Mouse (Mus musculus): ENCODE results near the gene Ltc4s. TPM values are rescaled to one million over a fixed set of nuclear protein-coding genes. Genes with fewer than 3 reads are reported as not detected.

The Ltc4s gene
- polyA plus RNA-seq, 1 experiment from 2014 or later = 0.92 TPM

DNA sequence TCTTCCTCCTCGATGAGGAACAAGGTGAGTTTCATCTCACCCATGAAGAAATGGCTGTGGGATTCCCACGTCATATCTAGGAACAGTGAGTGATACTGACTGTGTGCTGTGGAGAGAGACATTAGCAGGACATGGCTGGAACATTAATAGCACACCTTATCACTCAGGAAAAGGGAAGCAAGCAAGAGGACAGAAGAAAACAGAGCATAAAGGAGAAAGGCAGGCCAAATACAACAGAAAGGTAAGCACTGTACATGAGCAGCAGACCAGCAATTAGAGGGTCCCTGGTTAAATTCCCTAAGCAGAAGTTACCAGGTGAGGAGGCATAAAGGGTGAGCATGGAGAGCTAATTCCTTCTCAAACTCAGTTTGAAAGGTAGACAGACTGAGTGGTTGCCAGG lies 36.7 kb upstream of the Ltc4s start:
- no peak for ATAC-seq (ENCODE audit: low FRiP score)
- WGBS = 96% methylated on average over 2 of the region's 2 CpGs
- no peak for DNase-seq (ENCODE audit: low spot score, missing footprints)
- Histone ChIP-seq H3K4me3 (ENCODE audit: low read depth, low read length) (no peak overlapping the region), H3K9ac (ENCODE audit: low read length) (no peak overlapping the region), H3K4me2 (no peak overlapping the region), H3K9me3 (ENCODE audit: control insufficient read depth, low read length) (no peaks in the 10 kb centered on the region), H3K36me3 (ENCODE audit: control insufficient read depth, insufficient read depth, low read length) (no peaks in the 10 kb centered on the region), H3K27me3 (ENCODE audit: control insufficient read depth, insufficient read depth, low read length) (no peaks in the 10 kb centered on the region), H3K27ac (ENCODE audit: low read depth, low read length) (no peak overlapping the region), H3K4me1 (ENCODE audit: control insufficient read depth, insufficient read depth, low read length) (no peaks in the 10 kb centered on the region)

DNA sequence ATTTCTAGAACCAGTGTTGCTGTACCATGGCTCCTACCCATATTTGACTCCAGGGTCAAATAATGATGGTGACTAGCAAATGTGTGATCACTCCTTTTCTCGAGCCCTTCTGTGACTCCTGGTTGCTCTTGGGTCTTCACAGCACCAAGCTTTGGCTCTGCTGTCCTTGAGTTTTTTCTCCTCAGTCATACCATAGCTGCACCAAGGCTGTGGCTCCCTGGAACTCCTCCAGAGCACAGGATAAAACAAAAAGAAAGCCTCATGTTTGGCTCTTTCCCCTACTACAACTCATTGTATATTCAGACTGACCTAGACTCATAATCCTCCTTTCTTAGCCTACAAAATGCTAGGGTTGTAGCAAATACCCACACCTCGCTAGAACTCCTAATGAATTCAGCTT lies 34.4 kb upstream of the Ltc4s start:
- WGBS = 93% methylated on average over 2 of the region's 2 CpGs
- no peak overlapping the region for H3K4me3 ChIP-seq (ENCODE audit: low read depth, low read length)
- DNase-seq (ENCODE audit: low spot score, missing footprints) (no peak), ATAC-seq (ENCODE audit: low FRiP score) (no peak)
- H3K4me2 ChIP-seq = no peak overlapping the region
- H3K4me1 ChIP-seq (ENCODE audit: control insufficient read depth, insufficient read depth, low read length) = no peaks in the 10 kb centered on the region
- H3K36me3 ChIP-seq (ENCODE audit: control insufficient read depth, insufficient read depth, low read length) = no peaks in the 10 kb centered on the region
- no peaks in the 10 kb centered on the region for H3K27me3 ChIP-seq (ENCODE audit: control insufficient read depth, insufficient read depth, low read length)
- no peak overlapping the region for H3K27ac ChIP-seq (ENCODE audit: low read depth, low read length)
- no peaks in the 10 kb centered on the region for H3K9me3 ChIP-seq (ENCODE audit: control insufficient read depth, low read length)
- no peak overlapping the region for H3K9ac ChIP-seq (ENCODE audit: low read length)

DNA sequence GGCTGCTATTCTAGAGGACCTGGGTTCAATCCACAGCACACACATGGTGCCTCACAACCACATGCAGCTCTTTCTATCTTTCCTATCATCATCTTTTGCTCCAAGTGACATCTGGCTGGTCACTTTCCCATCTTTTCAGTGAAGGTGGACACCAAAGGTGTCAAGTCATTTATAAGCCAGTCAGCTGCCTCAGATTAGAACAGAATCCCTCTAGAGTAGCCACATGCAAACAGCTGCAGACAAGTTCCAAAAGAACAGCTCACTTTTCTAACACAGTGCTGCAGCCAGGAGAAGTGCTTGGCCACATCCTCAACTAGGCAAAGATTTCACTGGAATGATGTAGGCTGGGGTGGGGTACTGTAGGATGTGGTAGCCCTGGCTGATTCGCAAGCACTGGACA lies 31.5 kb upstream of the Ltc4s start:
- no peak overlapping the region for H3K27ac ChIP-seq (ENCODE audit: low read depth, low read length)
- H3K4me1 ChIP-seq (ENCODE audit: control insufficient read depth, insufficient read depth, low read length) = no peaks in the 10 kb centered on the region
- H3K36me3 ChIP-seq (ENCODE audit: control insufficient read depth, insufficient read depth, low read length) = peaks cover 13% of the 10 kb centered on the region; the same call in 1 of the 2 replicates
- H3K9ac ChIP-seq (ENCODE audit: low read length) = no peak overlapping the region
- WGBS = 96% methylated on average over 1 of the region's 1 CpGs
- no peaks in the 10 kb centered on the region for H3K9me3 ChIP-seq (ENCODE audit: control insufficient read depth, low read length)
- ATAC-seq (ENCODE audit: low FRiP score) = no peak
- no peaks in the 10 kb centered on the region for H3K27me3 ChIP-seq (ENCODE audit: control insufficient read depth, insufficient read depth, low read length)
- H3K4me2 ChIP-seq = no peak overlapping the region
- DNase-seq (ENCODE audit: low spot score, missing footprints) = no peak
- H3K4me3 ChIP-seq (ENCODE audit: low read depth, low read length) = no peak overlapping the region

DNA sequence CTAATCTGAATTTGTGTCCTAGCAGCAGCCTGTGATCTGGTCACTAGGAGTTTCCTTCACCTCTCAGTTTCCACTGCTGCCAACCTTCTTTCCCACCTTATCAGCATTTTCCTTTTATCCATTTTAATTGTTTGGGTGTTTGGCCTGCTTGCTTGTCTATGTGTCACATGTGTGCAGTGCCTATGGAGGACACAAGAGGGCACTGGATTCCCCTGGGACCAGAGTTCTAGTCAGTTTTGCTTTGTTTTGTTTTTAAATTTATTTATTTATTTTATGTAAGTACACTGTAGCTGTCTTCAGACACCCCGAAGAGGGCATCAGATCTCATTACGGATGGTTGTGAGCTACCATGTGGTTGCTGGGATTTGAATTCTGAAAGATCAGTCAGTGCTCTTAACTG lies 30.7 kb upstream of the Ltc4s start:
- Histone ChIP-seq H3K36me3 (ENCODE audit: control insufficient read depth, insufficient read depth, low read length) (peaks cover 19% of the 10 kb centered on the region; the same call in 1 of the 2 replicates), H3K27ac (ENCODE audit: low read depth, low read length) (no peak overlapping the region), H3K4me1 (ENCODE audit: control insufficient read depth, insufficient read depth, low read length) (no peaks in the 10 kb centered on the region), H3K9ac (ENCODE audit: low read length) (no peak overlapping the region), H3K4me3 (ENCODE audit: low read depth, low read length) (no peak overlapping the region), H3K27me3 (ENCODE audit: control insufficient read depth, insufficient read depth, low read length) (no peaks in the 10 kb centered on the region), H3K4me2 (no peak overlapping the region), H3K9me3 (ENCODE audit: control insufficient read depth, low read length) (no peaks in the 10 kb centered on the region)
- ATAC-seq (ENCODE audit: low FRiP score) (no peak), DNase-seq (ENCODE audit: low spot score, missing footprints) (no peak)
- WGBS = 87% methylated on average over 2 of the region's 2 CpGs

DNA sequence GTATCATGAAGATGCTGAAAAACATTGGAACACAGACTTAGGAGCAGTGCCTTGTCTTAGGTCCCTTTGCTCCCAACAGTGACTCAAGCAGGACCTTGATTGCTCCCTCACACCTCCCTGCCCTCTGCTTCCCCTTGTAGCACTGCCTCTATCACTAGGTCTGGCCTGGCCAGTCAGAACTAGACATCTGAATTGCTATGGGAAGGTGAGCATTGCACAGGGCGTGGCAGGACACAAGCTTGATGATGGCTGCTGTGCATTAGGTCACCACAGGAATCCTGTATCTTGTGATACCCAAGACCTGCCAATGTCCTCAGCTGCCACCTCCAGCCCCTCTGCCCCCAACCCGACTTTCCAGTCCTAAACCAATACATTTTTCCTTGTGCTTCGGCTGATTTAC lies 28.6 kb upstream of the Ltc4s start:
- H3K27me3 ChIP-seq (ENCODE audit: control insufficient read depth, insufficient read depth, low read length) = no peaks in the 10 kb centered on the region
- DNase-seq (ENCODE audit: low spot score, missing footprints) (no peak), ATAC-seq (ENCODE audit: low FRiP score) (no peak)
- WGBS = 94% methylated on average over 3 of the region's 3 CpGs
- H3K9ac ChIP-seq (ENCODE audit: low read length) = no peak overlapping the region
- no peaks in the 10 kb centered on the region for H3K4me1 ChIP-seq (ENCODE audit: control insufficient read depth, insufficient read depth, low read length)
- no peak overlapping the region for H3K27ac ChIP-seq (ENCODE audit: low read depth, low read length)
- no peak overlapping the region for H3K4me3 ChIP-seq (ENCODE audit: low read depth, low read length)
- H3K36me3 ChIP-seq (ENCODE audit: control insufficient read depth, insufficient read depth, low read length) = peaks cover 27% of the 10 kb centered on the region
- no peaks in the 10 kb centered on the region for H3K9me3 ChIP-seq (ENCODE audit: control insufficient read depth, low read length)
- H3K4me2 ChIP-seq = no peak overlapping the region

DNA sequence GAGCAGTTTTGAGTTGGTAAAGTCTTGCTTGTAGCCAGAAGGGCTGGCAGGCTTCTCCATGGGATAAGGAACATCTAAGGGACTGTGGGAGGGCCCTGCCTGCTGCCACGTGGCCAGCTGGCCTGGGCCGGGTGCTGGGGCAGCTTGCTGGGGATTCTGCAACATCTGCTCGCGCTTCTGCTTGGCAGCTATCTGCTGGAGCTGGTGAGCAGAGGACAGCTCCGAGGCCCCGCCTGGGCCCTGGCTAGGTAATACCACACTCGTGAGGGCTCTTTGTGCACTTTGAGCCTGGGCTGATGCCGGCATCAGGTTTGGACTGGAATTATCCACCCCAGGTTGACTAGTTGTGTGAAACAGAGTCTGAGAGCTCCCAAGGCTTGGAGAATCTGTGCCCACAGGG lies 27.5 kb upstream of the Ltc4s start:
- Histone ChIP-seq H3K4me3 (ENCODE audit: low read depth, low read length) (no peak overlapping the region), H3K27ac (ENCODE audit: low read depth, low read length) (no peak overlapping the region), H3K4me1 (ENCODE audit: control insufficient read depth, insufficient read depth, low read length) (no peaks in the 10 kb centered on the region), H3K36me3 (ENCODE audit: control insufficient read depth, insufficient read depth, low read length) (peaks cover 33% of the 10 kb centered on the region), H3K9me3 (ENCODE audit: control insufficient read depth, low read length) (no peaks in the 10 kb centered on the region), H3K9ac (ENCODE audit: low read length) (no peak overlapping the region), H3K27me3 (ENCODE audit: control insufficient read depth, insufficient read depth, low read length) (no peaks in the 10 kb centered on the region), H3K4me2 (no peak overlapping the region)
- 88% methylated on average over 8 of the region's 8 CpGs for whole genome bisulfite sequencing
- DNase-seq (ENCODE audit: low spot score, missing footprints) (no peak), ATAC-seq (ENCODE audit: low FRiP score) (no peak)

DNA sequence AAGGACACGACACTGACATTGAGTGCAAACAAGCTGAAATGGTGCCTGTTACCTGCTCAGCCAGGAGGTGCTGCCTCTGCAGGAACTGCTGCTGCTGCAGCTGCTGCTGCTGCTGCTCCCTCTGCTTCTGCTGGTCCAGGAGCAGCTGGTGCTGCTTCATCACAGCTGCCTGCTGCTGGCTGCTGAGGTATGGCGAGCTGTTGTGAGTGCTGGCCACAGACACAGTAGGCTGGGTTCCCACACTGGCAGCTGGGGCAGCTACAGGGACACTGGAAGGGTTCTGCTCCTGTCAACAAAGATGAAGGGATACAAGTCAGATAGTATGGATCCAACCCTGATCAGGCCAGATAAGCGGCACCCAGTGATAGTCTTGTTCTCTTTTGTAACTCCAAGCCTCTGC lies 24.8 kb upstream of the Ltc4s start:
- Histone ChIP-seq H3K36me3 (ENCODE audit: control insufficient read depth, insufficient read depth, low read length) (peaks cover 44% of the 10 kb centered on the region), H3K27me3 (ENCODE audit: control insufficient read depth, insufficient read depth, low read length) (no peaks in the 10 kb centered on the region), H3K27ac (ENCODE audit: low read depth, low read length) (no peak overlapping the region), H3K4me1 (ENCODE audit: control insufficient read depth, insufficient read depth, low read length) (no peaks in the 10 kb centered on the region), H3K9ac (ENCODE audit: low read length) (no peak overlapping the region), H3K9me3 (ENCODE audit: control insufficient read depth, low read length) (no peaks in the 10 kb centered on the region), H3K4me2 (no peak overlapping the region), H3K4me3 (ENCODE audit: low read depth, low read length) (no peak overlapping the region)
- ATAC-seq (ENCODE audit: low FRiP score) = no peak
- WGBS = 92% methylated on average over 3 of the region's 3 CpGs
- no peak for DNase-seq (ENCODE audit: low spot score, missing footprints)

DNA sequence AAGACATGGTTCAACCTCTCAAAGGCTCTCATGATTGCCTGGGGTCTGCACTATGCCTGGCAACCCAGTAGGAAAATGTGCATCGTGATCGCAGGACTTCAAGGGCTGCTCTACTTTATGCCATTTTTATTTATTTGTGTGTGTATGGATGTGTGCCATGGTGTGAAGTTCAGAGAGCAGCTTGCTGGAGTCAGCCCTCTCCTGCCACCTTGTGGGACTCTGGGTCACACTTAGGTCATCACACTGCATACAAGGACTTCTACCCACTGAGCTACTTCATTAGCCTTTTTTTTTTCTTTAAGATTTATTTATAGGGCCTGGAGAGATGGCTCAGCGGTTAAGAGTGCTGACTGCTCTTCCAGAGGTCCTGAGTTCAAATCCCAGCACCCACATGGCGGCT lies 23.6 kb upstream of the Ltc4s start:
- WGBS = 91% methylated on average over 4 of the region's 4 CpGs

DNA sequence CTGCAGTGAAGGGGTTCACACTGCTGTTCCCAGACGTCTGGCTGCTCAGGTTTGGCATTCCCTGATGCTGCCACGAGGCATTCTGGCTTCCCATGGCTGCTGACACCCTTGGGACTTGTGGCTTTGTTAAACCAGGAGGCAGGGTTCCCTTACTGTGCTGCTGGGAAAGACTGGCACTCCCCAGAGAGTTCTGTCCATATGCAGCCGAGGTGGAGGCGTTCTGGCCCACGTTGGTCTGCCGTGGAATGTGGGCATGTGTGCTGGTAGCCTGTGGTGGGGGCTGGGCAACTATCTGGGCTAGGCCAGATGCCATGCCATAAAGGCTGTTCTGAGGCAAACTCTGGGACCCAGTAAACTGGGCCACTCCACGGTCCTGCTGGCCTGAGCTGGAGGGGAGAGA lies 19.9 kb upstream of the Ltc4s start:
- Histone ChIP-seq H3K4me3 (ENCODE audit: low read depth, low read length) (no peak overlapping the region), H3K4me1 (ENCODE audit: control insufficient read depth, insufficient read depth, low read length) (no peaks in the 10 kb centered on the region), H3K9ac (ENCODE audit: low read length) (no peak overlapping the region), H3K27ac (ENCODE audit: low read depth, low read length) (no peak overlapping the region), H3K27me3 (ENCODE audit: control insufficient read depth, insufficient read depth, low read length) (no peaks in the 10 kb centered on the region), H3K9me3 (ENCODE audit: control insufficient read depth, low read length) (no peaks in the 10 kb centered on the region), H3K36me3 (ENCODE audit: control insufficient read depth, insufficient read depth, low read length) (peaks cover 30% of the 10 kb centered on the region), H3K4me2 (no peak overlapping the region)
- DNase-seq (ENCODE audit: low spot score, missing footprints) (no peak), ATAC-seq (ENCODE audit: low FRiP score) (no peak)
- whole genome bisulfite sequencing = 82% methylated on average over 7 of the region's 7 CpGs

More for the DNA sequence above, 23.6 kb upstream of the Ltc4s start:
- Histone ChIP-seq H3K9me3 (ENCODE audit: control insufficient read depth, low read length) (no peaks in the 10 kb centered on the region), H3K9ac (ENCODE audit: low read length) (no peak overlapping the region), H3K27me3 (ENCODE audit: control insufficient read depth, insufficient read depth, low read length) (no peaks in the 10 kb centered on the region), H3K36me3 (ENCODE audit: control insufficient read depth, insufficient read depth, low read length) (peaks cover 46% of the 10 kb centered on the region), H3K4me3 (ENCODE audit: low read depth, low read length) (no peak overlapping the region), H3K4me1 (ENCODE audit: control insufficient read depth, insufficient read depth, low read length) (no peaks in the 10 kb centered on the region), H3K4me2 (no peak overlapping the region), H3K27ac (ENCODE audit: low read depth, low read length) (no peak overlapping the region)
- no peak for DNase-seq (ENCODE audit: low spot score, missing footprints)
- no peak for ATAC-seq (ENCODE audit: low FRiP score)

DNA sequence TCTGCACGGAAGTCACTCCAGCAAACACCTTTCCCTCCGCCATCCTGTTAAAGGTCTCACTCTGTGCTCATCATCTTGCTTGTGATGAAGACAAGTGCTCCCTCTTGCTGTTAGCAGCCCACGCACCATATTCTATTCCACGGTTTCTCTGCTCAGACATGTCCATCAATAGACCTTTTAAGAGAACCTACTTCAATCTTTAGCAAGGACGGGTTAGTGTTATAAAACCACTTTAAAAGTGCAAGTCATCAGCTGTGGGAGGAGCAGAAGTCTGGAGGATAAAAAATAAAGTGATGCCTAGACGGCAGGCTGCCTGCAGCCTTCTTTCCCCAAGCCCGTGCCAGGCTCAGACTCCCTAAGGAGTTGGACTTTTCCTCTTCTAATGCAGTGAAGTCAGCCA lies 18.2 kb upstream of the Ltc4s start:
- H3K4me2 ChIP-seq = no peak overlapping the region
- DNase-seq (ENCODE audit: low spot score, missing footprints) (no peak), ATAC-seq (ENCODE audit: low FRiP score) (no peak)
- no peaks in the 10 kb centered on the region for H3K4me1 ChIP-seq (ENCODE audit: control insufficient read depth, insufficient read depth, low read length)
- 90% methylated on average over 7 of the region's 7 CpGs for WGBS
- H3K27me3 ChIP-seq (ENCODE audit: control insufficient read depth, insufficient read depth, low read length) = no peaks in the 10 kb centered on the region
- no peak overlapping the region for H3K27ac ChIP-seq (ENCODE audit: low read depth, low read length)
- peaks cover 19% of the 10 kb centered on the region for H3K36me3 ChIP-seq (ENCODE audit: control insufficient read depth, insufficient read depth, low read length)
- no peak overlapping the region for H3K9ac ChIP-seq (ENCODE audit: low read length)
- H3K4me3 ChIP-seq (ENCODE audit: low read depth, low read length) = no peak overlapping the region
- no peaks in the 10 kb centered on the region for H3K9me3 ChIP-seq (ENCODE audit: control insufficient read depth, low read length)
